Mouse (Mus musculus): ENCODE data around the gene Xrcc1.

DNA sequence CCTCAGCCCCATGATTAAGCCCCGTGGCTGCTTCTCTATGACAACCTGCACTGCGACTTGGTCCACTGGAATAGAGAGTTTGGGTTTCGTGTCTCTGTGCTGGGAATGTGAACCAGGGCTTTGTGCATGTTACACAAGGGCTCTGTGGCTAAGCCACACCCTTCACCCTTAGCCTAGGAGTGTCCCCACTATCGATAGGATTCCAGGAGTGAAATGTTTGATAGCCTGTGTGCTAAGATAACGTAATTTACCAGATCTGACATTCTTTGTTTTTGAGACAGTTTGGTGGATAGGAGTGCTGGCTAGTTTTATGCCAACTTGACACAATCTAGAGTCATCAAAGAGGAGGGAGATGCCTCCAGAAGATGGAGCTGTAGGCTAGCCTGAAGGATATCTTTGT, 45.6 kb downstream of the Xrcc1 start:
- TF ChIP-seq CTCF (IDR thresholded peaks at IDR 0.05; ENCODE audit: insufficient read depth, low read depth, low read length): no peak
- TF ChIP-seq POLR2A (IDR thresholded peaks at IDR 0.05; ENCODE audit: insufficient read depth, low read depth, low read length): no peak

Data from olfactory bulb, adult 2 months (tissue).